ENCODE assay signal across 29 mouse cellular contexts in genomic region chr9:57932253-57932652, GRCm38 (mm10). TPM values are rescaled to one million over a fixed set of nuclear protein-coding genes. Genes with fewer than 3 reads are reported as not detected.
DNase-seq lines count a peak whose midpoint lies in the region; ATAC-seq and TF ChIP-seq lines count a peak whose summit lies in the region.
"Had no signal": no experiment of that assay in that cellular context is flagged by ENCODE, and none has a peak within 500 bp of the region (broad histone marks: within the 10 kb centered on the region; RNA-seq: fewer than 3 reads in every experiment).

No protein-coding gene starts in this region.

- H3K9ac ChIP-seq in forebrain, embryonic 15.5 days (replicated peaks), result no peak overlapping the region
- no peak overlapping the region for H3K9ac ChIP-seq in forebrain, embryonic 13.5 days
- H3K9ac ChIP-seq in lung, postnatal 0 days (replicated peaks; ENCODE audit: low read depth), result no peak overlapping the region
- H3K9ac ChIP-seq: embryonic facial prominence, embryonic 12.5 days; forebrain, postnatal 0 days; heart, embryonic 13.5 days; hindbrain, embryonic 14.5 days; limb, embryonic 12.5 days; liver, embryonic 15.5 days; midbrain, embryonic 12.5 days; neural tube, embryonic 13.5 days had no signal

- WGBS in forebrain, embryonic 15.5 days, result 61% methylated on average over 3 of the region's 3 CpGs
- 63% methylated on average over 3 of the region's 3 CpGs for WGBS in forebrain, embryonic 13.5 days
- WGBS in lung, postnatal 0 days, result 71% methylated on average over 3 of the region's 3 CpGs

- H3K4me1 ChIP-seq in forebrain, embryonic 15.5 days, result peaks cover 21% of the 10 kb centered on the region
- no peaks in the 10 kb centered on the region for H3K4me1 ChIP-seq in forebrain, embryonic 13.5 days
- no peaks in the 10 kb centered on the region; the same call in 1 of the 2 replicates for H3K4me1 ChIP-seq in lung, postnatal 0 days (ENCODE audit: insufficient read depth, low read depth, low read length)
- H3K4me1 ChIP-seq: embryonic facial prominence, embryonic 12.5 days; heart, embryonic 13.5 days; limb, embryonic 12.5 days; liver, embryonic 15.5 days; midbrain, embryonic 12.5 days; neural tube, embryonic 13.5 days had no signal

- TF ChIP-seq EP300 in lung, postnatal 0 days (IDR thresholded peaks at IDR 0.05), result no peak

- H3K27ac ChIP-seq in forebrain, embryonic 15.5 days (replicated peaks), result peak overlapping the region; percentile 48; the same call in 1 of the 2 replicates
- H3K27ac ChIP-seq in forebrain, embryonic 13.5 days, result no peak overlapping the region
- peak overlapping the region; percentile 73; the same call in 1 of the 2 replicates for H3K27ac ChIP-seq in lung, postnatal 0 days (ENCODE audit: low read length)
- H3K27ac ChIP-seq: embryonic facial prominence, embryonic 12.5 days; gastrocnemius, adult 2 months; heart, adult 2 months; heart, embryonic 13.5 days; hindbrain, embryonic 14.5 days; limb, embryonic 12.5 days; liver, embryonic 15.5 days; midbrain, embryonic 12.5 days; neural tube, embryonic 13.5 days had no signal

- peak; percentile 52 for DNase-seq in layer of hippocampus, adult 9-11 months
- no peak for DNase-seq in layer of hippocampus, postnatal 25 days (ENCODE audit: extremely low spot score in 1 of 2, low spot score in 1 of 2)
- DNase-seq in lung, postnatal 0 days (ENCODE audit: low spot score), result no peak
- DNase-seq in lung, adult 18-20 months, result no peak
- DNase-seq in brain, adult 2 months (ENCODE audit: low read depth, low spot score), result peak; percentile 84
- DNase-seq: adrenal gland, postnatal 14 days; cerebellum, adult 11-12 months; embryo, embryonic 11 days; forebrain, postnatal 0 days; gastrocnemius, adult 2 months; gastrocnemius, postnatal 36 days; heart, adult 2 months; heart, postnatal 10 days; kidney, adult 9 months; kidney, postnatal 10 days; thymus, postnatal 36 days had no signal

- no peak for TF ChIP-seq CTCF in lung, postnatal 0 days (IDR thresholded peaks at IDR 0.05)

- H3K36me3 ChIP-seq in forebrain, embryonic 15.5 days, result peaks cover 36% of the 10 kb centered on the region
- H3K36me3 ChIP-seq in forebrain, embryonic 13.5 days (ENCODE audit: poor library complexity, severe bottlenecking), result peaks cover 35% of the 10 kb centered on the region
- H3K36me3 ChIP-seq in lung, postnatal 0 days (ENCODE audit: insufficient read depth, low read length), result peaks cover 15% of the 10 kb centered on the region

- no peak overlapping the region for H3K4me2 ChIP-seq in forebrain, embryonic 15.5 days (replicated peaks)
- H3K4me2 ChIP-seq in forebrain, embryonic 13.5 days, result no peak overlapping the region
- H3K4me2 ChIP-seq in lung, postnatal 0 days (replicated peaks; ENCODE audit: low read depth, low read length), result no peak overlapping the region
- H3K4me2 ChIP-seq: embryonic facial prominence, embryonic 12.5 days; heart, embryonic 13.5 days; hindbrain, embryonic 14.5 days; limb, embryonic 12.5 days; liver, embryonic 15.5 days; midbrain, embryonic 12.5 days; neural tube, embryonic 13.5 days had no signal

- no peaks in the 10 kb centered on the region for H3K9me3 ChIP-seq in forebrain, embryonic 15.5 days
- H3K9me3 ChIP-seq in forebrain, embryonic 13.5 days (replicated peaks), result no peaks in the 10 kb centered on the region
- no peaks in the 10 kb centered on the region for H3K9me3 ChIP-seq in lung, postnatal 0 days (ENCODE audit: low read length)
- H3K9me3 ChIP-seq: embryonic facial prominence, embryonic 12.5 days; heart, embryonic 13.5 days; limb, embryonic 12.5 days; liver, embryonic 15.5 days; midbrain, embryonic 12.5 days; neural tube, embryonic 13.5 days had no signal

- no peak for ATAC-seq in forebrain, embryonic 15.5 days (replicated peaks)
- ATAC-seq in forebrain, embryonic 13.5 days, result no peak
- ATAC-seq in lung, postnatal 0 days, result no peak
- no peak for ATAC-seq in monocyte, adult 5-6 weeks (replicated peaks; ENCODE audit: insufficient number of reproducible peaks, low FRiP score, low TSS enrichment, poor library complexity, severe bottlenecking)
- ATAC-seq: intestine, postnatal 0 days; Patski had no signal

- H3K4me3 ChIP-seq in forebrain, embryonic 15.5 days, result no peak overlapping the region
- no peak overlapping the region for H3K4me3 ChIP-seq in forebrain, embryonic 13.5 days
- H3K4me3 ChIP-seq in lung, postnatal 0 days (ENCODE audit: low read depth, low read length), result no peak overlapping the region
- H3K4me3 ChIP-seq: embryonic facial prominence, embryonic 12.5 days; gastrocnemius, adult 2 months; heart, adult 2 months; heart, embryonic 13.5 days; limb, embryonic 12.5 days; liver, embryonic 15.5 days; midbrain, embryonic 12.5 days; neural tube, embryonic 13.5 days had no signal

- no peaks in the 10 kb centered on the region for H3K27me3 ChIP-seq in forebrain, embryonic 15.5 days
- H3K27me3 ChIP-seq in forebrain, embryonic 13.5 days, result no peaks in the 10 kb centered on the region
- no peaks in the 10 kb centered on the region for H3K27me3 ChIP-seq in lung, postnatal 0 days (replicated peaks; ENCODE audit: insufficient read depth, low read length)
- H3K27me3 ChIP-seq: embryonic facial prominence, embryonic 12.5 days; Patski had no signal

RNA-seq across cellular contexts. Expression of gene Sema7a, which starts 7.7 kb away (rescaled TPM):
- 3.4 and 3.6 TPM in 2 replicates for polyA plus RNA-seq in forebrain, embryonic 15.5 days (2015; fragmentation: Nextera tagmentation; extraction: Ambion mirVana)
- polyA plus RNA-seq in forebrain, embryonic 13.5 days (2015; fragmentation: Nextera tagmentation; extraction: Ambion mirVana), result 1.1 and 2.2 TPM in 2 replicates
- total RNA-seq in layer of hippocampus, postnatal 25 days (2021), result 10 to 100 TPM; 83.9 to 92.6 TPM
- 6.2 and 8.4 TPM in 2 replicates for polyA plus RNA-seq in lung, postnatal 0 days (2015; fragmentation: Nextera tagmentation; extraction: Ambion mirVana)
- 0.49 to 16.6 TPM (median 13.2 TPM) in 3 replicates for total RNA-seq in monocyte, adult 5-6 weeks (2017)
- total RNA-seq: MEL had no signal
- polyA plus RNA-seq: liver, embryonic 15.5 days had no signal

RNA-seq across cellular contexts. Expression of gene Ubl7, which starts 21.5 kb away (rescaled TPM):
- 171 and 176 TPM in 2 replicates for polyA plus RNA-seq in forebrain, embryonic 15.5 days (2015; fragmentation: Nextera tagmentation; extraction: Ambion mirVana)
- polyA plus RNA-seq in forebrain, embryonic 13.5 days (2015; fragmentation: Nextera tagmentation; extraction: Ambion mirVana), result 164 and 165 TPM in 2 replicates
- 100 to 1,000 TPM; 100 to 101 TPM for total RNA-seq in layer of hippocampus, postnatal 25 days (2021)
- polyA plus RNA-seq in lung, postnatal 0 days (2015; fragmentation: Nextera tagmentation; extraction: Ambion mirVana), result 120 and 121 TPM in 2 replicates
- 10.9 to 35.9 TPM (median 17.3 TPM) in 3 replicates for total RNA-seq in monocyte, adult 5-6 weeks (2017)

Comparison
In these comparisons a context has a peak if more than half of its experiments do, and no peak if none do; other contexts are left out.
1. DNase-seq: peak in layer of hippocampus, adult 9-11 months (single experiment) and brain, adult 2 months (single experiment); none in layer of hippocampus, postnatal 25 days (0 of 2), lung, postnatal 0 days (single experiment) and lung, adult 18-20 months (0 of 2).